Mouse (Mus musculus): ENCODE measurements around the gene Mtmr10. TPM values are rescaled to one million over a fixed set of nuclear protein-coding genes. Genes with fewer than 3 reads are reported as not detected.
A peak's percentile ranks its signal among the peaks of the same experiment; 100 is the strongest.

Gene Mtmr10
- polyA plus RNA-seq, 1 experiment: 11.3 TPM

DNA sequence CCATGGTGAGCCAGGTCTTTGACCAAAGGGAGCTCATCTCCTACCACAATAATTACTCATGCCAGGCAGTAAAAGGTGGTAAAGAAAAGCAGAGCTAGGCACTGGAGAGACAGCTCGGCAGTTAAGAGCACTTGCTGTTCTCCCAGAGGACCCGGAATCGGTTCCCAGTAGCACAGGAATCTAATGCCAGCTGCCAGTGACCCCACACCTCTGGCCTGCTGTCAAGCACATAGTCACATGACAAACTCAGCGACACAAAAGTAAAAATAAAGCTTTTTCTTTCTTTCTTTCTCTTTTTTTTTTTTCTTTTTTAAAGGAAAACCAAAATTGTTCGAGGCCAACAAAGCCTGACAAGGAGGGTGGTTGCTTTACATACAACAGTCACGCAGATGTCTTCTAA is 82.4 kb downstream of the Mtmr10 start:
- no peak for DNase-seq (ENCODE audit: extremely low spot score in 1 of 2, low spot score in 1 of 2)

- DNase-seq (ENCODE audit: extremely low spot score in 1 of 2, low spot score in 1 of 2): no peak
Observed at GRCm38 (mm10) chr7:64371940-64372878, 84.8 kb downstream of the Mtmr10 start.

GRCm38 (mm10) chr7:64373147-64373829 is 85.8 kb downstream of the Mtmr10 start:
- no peak for DNase-seq (ENCODE audit: extremely low spot score in 1 of 2, low spot score in 1 of 2)

- peak; percentile 74 to 93 for DNase-seq (ENCODE audit: extremely low spot score in 1 of 2, low spot score in 1 of 2)
Observed at GRCm38 (mm10) chr7:64373830-64374562, 86.5 kb downstream of the Mtmr10 start, which contains the start of gene Fan1. Gene Fan1 (minus strand): TSS chr7:64374095.

Other genes with a start within 250 kb of the Mtmr10 start
- gene Trpm1, start 133.8 kb upstream of the Mtmr10 start, polyA plus RNA-seq (2012; rRNA removed): 0.27 and 0.44 TPM in 2 replicates
- 3.4 and 4.2 TPM in 2 replicates for gene Fan1, start 86.4 kb downstream of the Mtmr10 start, polyA plus RNA-seq (2012; rRNA removed)
- gene Mphosph10, start 104.6 kb downstream of the Mtmr10 start, polyA plus RNA-seq (2012; rRNA removed): 10.3 and 13.7 TPM in 2 replicates
- gene Mcee, start 105.0 kb downstream of the Mtmr10 start, polyA plus RNA-seq (2012; rRNA removed): 62.2 and 69.6 TPM in 2 replicates
- 143 and 155 TPM in 2 replicates for gene Apba2, start 214.1 kb downstream of the Mtmr10 start, polyA plus RNA-seq (2012; rRNA removed)

Measured in frontal cortex, adult 2 months (tissue).